Mouse (Mus musculus) frontal cortex, postnatal 36 days (tissue): ENCODE data around the gene Gm49352.
"Not testable (repeated sequence)": the region's sequence is repeated elsewhere in the genome, so short reads cannot be mapped to it uniquely, and the experiment has no call there.

Source experiments
- DNase-seq, 2 experiments: peaks; one replicate each; pipeline ENCODE4 v3.0.0; 2022; ENCODE audit warnings: low spot score in 2 of 2

The Gm49352 gene

DNA sequence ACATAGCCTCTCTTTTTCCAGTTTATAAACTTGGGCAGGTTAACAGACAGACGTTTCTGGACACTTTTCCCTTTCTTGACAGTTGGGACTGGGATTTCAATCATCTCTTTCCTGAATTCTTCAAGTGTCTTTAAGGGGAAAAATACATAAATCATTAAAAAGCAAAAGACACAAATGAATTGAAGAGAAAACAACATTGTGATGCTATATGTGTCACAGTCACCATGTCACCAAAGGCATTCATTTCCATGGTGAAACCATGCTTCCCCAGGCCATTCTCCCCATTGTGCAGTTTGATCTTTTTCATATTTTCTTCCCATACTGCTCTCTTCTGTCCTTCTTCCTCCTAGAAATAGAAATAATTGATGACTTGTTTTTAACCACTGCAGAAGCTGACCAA, at the start of gene Gm49352:
Gene Gm49352 (minus strand): TSS at position 101 of the 400 bp plus-strand sequence.
- not testable (repeated sequence) for DNase-seq

GRCm38 (mm10) chr13:61570027-61570426, 2.1 kb upstream of the Gm49352 start, which contains the start of gene Cts3:
Gene Cts3 (minus strand): TSS chr13:61570127.
- DNase-seq, result no peak

DNA sequence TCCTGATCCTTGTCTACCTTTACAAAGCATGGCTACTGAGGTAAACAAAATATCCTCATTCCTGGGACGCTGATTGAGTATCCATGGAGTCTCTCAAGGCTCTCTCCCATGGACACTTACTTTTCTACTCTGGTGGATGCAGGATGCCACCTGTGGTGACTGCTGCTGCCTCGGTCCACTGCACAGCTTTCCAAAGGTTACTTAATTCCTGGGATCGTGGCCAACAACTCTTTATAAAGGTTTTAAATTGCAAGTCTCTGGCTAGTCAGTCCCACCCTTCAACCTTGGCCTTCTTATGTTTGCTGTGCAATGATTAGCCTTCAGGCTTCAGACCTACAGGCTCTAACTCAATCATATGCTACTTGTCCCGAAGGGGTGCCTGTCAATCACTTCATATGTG, 26.3 kb downstream of the Gm49352 start, which contains the start of gene Ctsm:
Gene Ctsm (minus strand): TSS at position 209 of the 400 bp plus-strand sequence.
- no peak for DNase-seq
